Comparison of ENCODE assay signal across 9 mouse cellular contexts in the genomic region with DNA sequence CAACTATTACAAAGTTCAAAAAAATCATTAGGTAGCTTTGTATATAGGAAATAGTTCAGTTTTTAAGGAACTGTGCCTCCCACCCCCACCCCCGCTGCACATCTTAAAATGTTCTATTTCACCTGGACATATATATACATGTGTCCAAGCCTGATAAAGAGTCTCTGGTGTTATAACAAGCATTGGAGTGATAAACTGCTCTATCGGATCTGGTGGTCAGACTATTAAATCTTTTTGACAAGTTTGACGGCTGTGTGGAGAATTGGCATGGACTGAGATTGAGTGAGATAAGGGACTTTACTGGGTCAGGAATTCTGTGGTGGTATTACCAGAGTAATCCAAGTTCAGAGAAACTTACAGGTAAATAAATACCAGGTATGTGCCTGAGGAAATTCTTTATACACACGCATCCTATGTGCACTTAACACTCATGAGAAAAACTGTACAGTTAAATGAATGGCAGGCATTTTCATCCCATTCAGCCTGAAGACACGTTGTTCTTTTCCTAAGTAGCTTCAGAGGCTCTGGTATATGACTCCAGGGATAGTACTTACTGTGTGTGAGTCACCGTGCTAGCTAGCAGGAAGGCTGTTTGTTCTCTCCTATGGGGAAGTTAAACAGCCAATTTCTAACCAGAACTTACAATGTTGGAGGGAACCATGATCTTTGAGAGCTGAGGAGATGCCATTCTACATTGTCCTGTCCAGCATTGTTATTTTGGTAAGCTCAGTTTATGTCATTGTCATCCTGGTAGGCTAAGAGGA. TPM values are rescaled to one million over a fixed set of nuclear protein-coding genes. Genes with fewer than 3 reads are reported as not detected.
A peak's percentile ranks its signal among the peaks of the same experiment; 100 is the strongest.
DNase-seq lines count a peak whose midpoint lies in the region; ATAC-seq and TF ChIP-seq lines count a peak whose summit lies in the region.
"Had no signal": no experiment of that assay in that cellular context is flagged by ENCODE, and none has a peak within 500 bp of the region (broad histone marks: within the 10 kb centered on the region; RNA-seq: fewer than 3 reads in every experiment).

No protein-coding gene starts in this region.

- H3K36me3 ChIP-seq in heart, embryonic 14.5 days (ENCODE audit: control insufficient read depth, insufficient read depth, low read length): no peaks in the 10 kb centered on the region
- peaks cover 3 to 43% of the 10 kb centered on the region in 2 experiments for H3K36me3 ChIP-seq in MEL (ENCODE audit: control insufficient read depth in 1 of 2, insufficient read depth in 2 of 2, low read length in 2 of 2)
- H3K36me3 ChIP-seq in hindbrain, embryonic 11.5 days (ENCODE audit: control insufficient read depth, insufficient read depth, low read length): no peaks in the 10 kb centered on the region

- TF ChIP-seq POLR2A in MEL (IDR thresholded peaks at IDR 0.05; ENCODE audit: control insufficient read depth in 1 of 2, insufficient read depth in 1 of 2, low read depth in 1 of 2, low read length in 2 of 2, poor library complexity in 1 of 2): no peak

- H3K9me3 ChIP-seq in heart, embryonic 14.5 days (ENCODE audit: control insufficient read depth, low read length): no peaks in the 10 kb centered on the region
- H3K9me3 ChIP-seq in MEL (replicated peaks; ENCODE audit: insufficient read depth, low read length): no peaks in the 10 kb centered on the region
- no peaks in the 10 kb centered on the region for H3K9me3 ChIP-seq in hindbrain, embryonic 11.5 days (ENCODE audit: control insufficient read depth, low read length)

- TF ChIP-seq EP300 in MEL (IDR thresholded peaks at IDR 0.05; ENCODE audit: low read depth in 1 of 2, low read length in 2 of 2): peak; percentile 71 to 76

- no peak for ATAC-seq in heart, embryonic 14.5 days (ENCODE audit: insufficient number of reproducible peaks, insufficient read depth, low FRiP score, low read depth)
- ATAC-seq in hindbrain, embryonic 11.5 days (ENCODE audit: low FRiP score): no peak
- ATAC-seq in megakaryocyte progenitor cell, adult 5-6 weeks (replicated peaks; ENCODE audit: poor library complexity): peak; percentile 14; the same call in 1 of the 2 replicates

- DNase-seq in heart, postnatal 36 days: no peak
- DNase-seq in MEL (ENCODE audit: low read depth, low spot score): peak; percentile 72
- no peak for DNase-seq in hindbrain, embryonic 11.5 days (ENCODE audit: low spot score)
- no peak for DNase-seq in thymus, postnatal 36 days
- DNase-seq in adrenal gland, postnatal 10 days: no peak
- no peak for DNase-seq in layer of hippocampus, adult 9-11 months

- H3K4me2 ChIP-seq in heart, embryonic 14.5 days (ENCODE audit: low read length): peak overlapping the region; percentile 83
- H3K4me2 ChIP-seq in hindbrain, embryonic 11.5 days (replicated peaks; ENCODE audit: low read depth, low read length): peak overlapping the region; percentile 67

- H3K9ac ChIP-seq in heart, embryonic 14.5 days (ENCODE audit: low read length): peak overlapping the region; percentile 96
- peak overlapping the region; percentile 95 for H3K9ac ChIP-seq in MEL (ENCODE audit: control insufficient read depth, low read depth, low read length, poor library complexity, severe bottlenecking)
- H3K9ac ChIP-seq in hindbrain, embryonic 11.5 days (ENCODE audit: low read depth, low read length): peak overlapping the region; percentile 68

- peaks cover 3 to 22% of the 10 kb centered on the region in 2 experiments; a peak in 3 of 4 replicates for H3K4me1 ChIP-seq in heart, embryonic 14.5 days (ENCODE audit: control insufficient read depth in 2 of 2, insufficient read depth in 2 of 2, low read length in 2 of 2)
- H3K4me1 ChIP-seq in MEL (ENCODE audit: control insufficient read depth in 1 of 2, insufficient read depth in 2 of 2, low read length in 2 of 2): peaks cover 4 to 21% of the 10 kb centered on the region in 2 experiments; a peak in 3 of 4 replicates
- H3K4me1 ChIP-seq in hindbrain, embryonic 11.5 days (replicated peaks; ENCODE audit: control insufficient read depth, insufficient read depth, low read length): peaks cover 6% of the 10 kb centered on the region; the same call in 1 of the 2 replicates

- H3K4me3 ChIP-seq in heart, embryonic 14.5 days (ENCODE audit: control insufficient read depth in 1 of 2, insufficient read depth in 1 of 2, low read depth in 1 of 2, low read length in 2 of 2): peak overlapping the region; percentile 86 to 93; a peak in 3 of 4 replicates
- peak overlapping the region; percentile 61 to 79 for H3K4me3 ChIP-seq in MEL (ENCODE audit: control insufficient read depth in 1 of 2, insufficient read depth in 1 of 2, low read depth in 2 of 2, low read length in 2 of 2)
- peak overlapping the region; percentile 71 for H3K4me3 ChIP-seq in hindbrain, embryonic 11.5 days (ENCODE audit: low read depth, low read length)

- no peak for TF ChIP-seq RAD21 in MEL (IDR thresholded peaks at IDR 0.05; ENCODE audit: low read depth, low read length)

- no peak for TF ChIP-seq CTCF in MEL (IDR thresholded peaks at IDR 0.05 in 2 of 3, conservative IDR thresholded peaks at IDR 0.05 in 1 of 3; ENCODE audit: control insufficient read depth in 1 of 3, insufficient read depth in 1 of 3, low read depth in 2 of 3, low read length in 3 of 3, poor library complexity in 1 of 3, severe bottlenecking in 1 of 3)

- H3K27ac ChIP-seq in heart, embryonic 14.5 days (replicated peaks in 1 of 2; ENCODE audit: control insufficient read depth in 1 of 2, insufficient read depth in 1 of 2, low read depth in 2 of 2, low read length in 2 of 2): 0 out of 4 replicates have a peak overlapping the region, but pooled peaks of 1 of the 2 experiments have one; percentile 94
- no peak overlapping the region for H3K27ac ChIP-seq in MEL (ENCODE audit: control insufficient read depth, low read depth, low read length)
- H3K27ac ChIP-seq in hindbrain, embryonic 11.5 days (ENCODE audit: low read depth, low read length): no peak overlapping the region

- H3K79me2 ChIP-seq in MEL (ENCODE audit: control insufficient read depth, insufficient read depth, low read length, poor library complexity): peaks cover 50% of the 10 kb centered on the region

- intact Hi-C loops in heart, postnatal 36 days (cut with DNase I): loop anchor here (5.0 kb wide), 1 partner anchor 406 kb away; the partner anchor contains the start of gene Tfg

- no peaks in the 10 kb centered on the region for H3K27me3 ChIP-seq in heart, embryonic 14.5 days (ENCODE audit: control insufficient read depth, insufficient read depth, low read length)
- H3K27me3 ChIP-seq in MEL (ENCODE audit: control insufficient read depth in 1 of 2, insufficient read depth in 2 of 2, low read length in 2 of 2): no peaks in the 10 kb centered on the region
- no peaks in the 10 kb centered on the region for H3K27me3 ChIP-seq in hindbrain, embryonic 11.5 days (ENCODE audit: control insufficient read depth, insufficient read depth, low read length)

- WGBS in heart, embryonic 14.5 days: 32% methylated on average over 6 of the region's 6 CpGs
- 71% methylated on average over 6 of the region's 6 CpGs for WGBS in hindbrain, embryonic 11.5 days

TF ChIP-seq in MEL, 35 proteins besides CTCF, POLR2A, EP300 and RAD21 (continues in another document):
- no peak for TF ChIP-seq USF1 (IDR thresholded peaks at IDR 0.05; ENCODE audit: low read depth, low read length)
- TF ChIP-seq MAZ (IDR thresholded peaks at IDR 0.05; ENCODE audit: low read depth, low read length): no peak
- TF ChIP-seq USF2 (IDR thresholded peaks at IDR 0.05; ENCODE audit: borderline replicate concordance in 1 of 2, insufficient read depth in 1 of 2, low read depth in 1 of 2, low read length in 2 of 2): no peak
- no peak for TF ChIP-seq NELFE (IDR thresholded peaks at IDR 0.05; ENCODE audit: low read depth, low read length)
- TF ChIP-seq ETS1 (IDR thresholded peaks at IDR 0.05; ENCODE audit: low read depth, low read length): peak; percentile 60
- peak; percentile 27; the same call in 1 of the 2 replicates for TF ChIP-seq MAFK (IDR thresholded peaks at IDR 0.05; ENCODE audit: borderline replicate concordance, low read depth, low read length)
- no peak for TF ChIP-seq CHD2 (IDR thresholded peaks at IDR 0.05; ENCODE audit: low read length)
- TF ChIP-seq MYC (IDR thresholded peaks at IDR 0.05; ENCODE audit: low read depth, low read length): no peak
- peak; percentile 68 for TF ChIP-seq GATA1 (IDR thresholded peaks at IDR 0.05; ENCODE audit: low read depth, low read length)
- TF ChIP-seq ZKSCAN1 (IDR thresholded peaks at IDR 0.05; ENCODE audit: low read depth, low read length): no peak
- peak; percentile 30 for TF ChIP-seq TAL1 (IDR thresholded peaks at IDR 0.05; ENCODE audit: low read length)

RNA-seq across cellular contexts. Expression of gene Tomm70a, which starts 1.4 kb away (rescaled TPM):
- polyA plus RNA-seq in heart, embryonic 14.5 days (2014; fragmentation: Nextera tagmentation; extraction: Ambion mirVana): 51.6 and 53.3 TPM in 2 replicates
- total RNA-seq in heart, postnatal 36 days (2021): 10 to 100 TPM; 41.2 to 41.3 TPM
- total RNA-seq in MEL (2012; rRNA removed): 123 and 124 TPM in 2 replicates
- polyA plus RNA-seq in MEL (2012; ENCODE audit: insufficient read depth in 1 of 2, insufficient read length in 2 of 2, low read depth in 1 of 2, low replicate concordance in 2 of 2, missing spikeins in 1 of 2): 100 to 1,000 TPM in 1 of 2 experiments, 10 to 100 TPM in 1; 97.4 to 162 TPM
- polyA plus RNA-seq in hindbrain, embryonic 11.5 days (2014; fragmentation: Nextera tagmentation; extraction: Ambion mirVana): 62.3 and 74.3 TPM in 2 replicates
- total RNA-seq in megakaryocyte progenitor cell, adult 5-6 weeks (2015): 92.0 and 95.9 TPM in 2 replicates
- total RNA-seq in megakaryocyte progenitor cell, adult 5-6 weeks (2017): 68.3 and 73.8 TPM in 2 replicates
- total RNA-seq in adrenal gland, postnatal 10 days (2021): 10 to 100 TPM; 62.0 to 63.9 TPM

RNA-seq across cellular contexts. Expression of gene Nit2, which starts 44.3 kb away (rescaled TPM):
- 53.8 and 55.9 TPM in 2 replicates for polyA plus RNA-seq in heart, embryonic 14.5 days (2014; fragmentation: Nextera tagmentation; extraction: Ambion mirVana)
- 10 to 100 TPM; 34.8 to 35.3 TPM for total RNA-seq in heart, postnatal 36 days (2021)
- total RNA-seq in MEL (2012; rRNA removed): 32.2 and 33.6 TPM in 2 replicates
- 10 to 100 TPM in 1 of 2 experiments, not detected in 1; 38.9 TPM for polyA plus RNA-seq in MEL (2012; ENCODE audit: insufficient read depth in 1 of 2, insufficient read length in 2 of 2, low read depth in 1 of 2, low replicate concordance in 2 of 2, missing spikeins in 1 of 2)
- polyA plus RNA-seq in hindbrain, embryonic 11.5 days (2014; fragmentation: Nextera tagmentation; extraction: Ambion mirVana): 46.6 and 49.0 TPM in 2 replicates
- 35.2 and 40.7 TPM in 2 replicates for total RNA-seq in megakaryocyte progenitor cell, adult 5-6 weeks (2015)
- total RNA-seq in megakaryocyte progenitor cell, adult 5-6 weeks (2017): 30.9 and 38.1 TPM in 2 replicates
- 10 to 100 TPM; 88.7 to 94.6 TPM for total RNA-seq in adrenal gland, postnatal 10 days (2021)

RNA-seq across cellular contexts. Expression of gene Tmem45a2, which starts 51.7 kb away (rescaled TPM):
- polyA plus RNA-seq in heart, embryonic 14.5 days (2014; fragmentation: Nextera tagmentation; extraction: Ambion mirVana): 0.14 and 0.50 TPM in 2 replicates
- total RNA-seq in heart, postnatal 36 days (2021): not detected
- not detected in 2 replicates for total RNA-seq in MEL (2012; rRNA removed)
- under 1 TPM in 1 of 2 experiments, not detected in 1; 0.04 TPM for polyA plus RNA-seq in MEL (2012; ENCODE audit: insufficient read depth in 1 of 2, insufficient read length in 2 of 2, low read depth in 1 of 2, low replicate concordance in 2 of 2, missing spikeins in 1 of 2)
- not detected in 2 replicates for polyA plus RNA-seq in hindbrain, embryonic 11.5 days (2014; fragmentation: Nextera tagmentation; extraction: Ambion mirVana)
- 0.07 TPM in 2 replicates for total RNA-seq in megakaryocyte progenitor cell, adult 5-6 weeks (2015)
- total RNA-seq in megakaryocyte progenitor cell, adult 5-6 weeks (2017): not detected in 2 replicates
- not detected for total RNA-seq in adrenal gland, postnatal 10 days (2021)
- polyA plus RNA-seq: large intestine, adult 2 months had no signal
